Mouse (Mus musculus): Measurements from ENCODE around the gene Dlgap4. TPM values are rescaled to one million over a fixed set of nuclear protein-coding genes. Genes with fewer than 3 reads are reported as not detected.

Gene Dlgap4
- polyA plus RNA-seq, 1 experiment from 2014 or later = 270 TPM

DNA sequence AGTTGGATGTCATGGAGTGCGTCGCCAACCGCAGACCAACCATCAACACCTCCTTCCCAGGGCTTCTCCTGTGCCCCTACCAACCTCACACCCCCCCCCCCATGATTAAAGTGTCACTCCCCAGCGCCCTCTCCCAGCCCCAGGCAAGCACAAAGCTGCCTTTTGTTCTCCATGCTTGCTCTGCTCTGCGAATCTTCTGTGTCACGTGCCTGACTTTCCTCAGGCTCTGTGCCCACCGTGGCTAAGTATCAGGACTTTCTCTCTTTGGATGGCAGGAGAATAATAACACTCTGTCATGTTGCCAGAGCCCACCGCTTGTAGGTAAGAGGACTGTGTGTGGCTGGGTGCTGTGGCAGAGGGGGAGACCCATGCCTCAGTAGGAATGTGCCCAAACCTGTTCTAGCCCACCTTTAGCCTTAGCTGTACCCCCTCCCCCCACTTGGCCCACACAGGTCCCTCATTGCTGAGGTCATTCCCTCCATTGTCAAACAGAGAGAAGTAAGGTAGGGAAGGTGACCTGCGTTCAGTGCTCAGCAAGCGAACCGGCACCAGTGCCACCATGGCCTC, 79.8 kb downstream of the Dlgap4 start:
- 47% methylated on average over 11 of the region's 11 CpGs for WGBS
- H3K27ac ChIP-seq (ENCODE audit: low read length) = no peak overlapping the region
- no peaks in the 10 kb centered on the region for H3K36me3 ChIP-seq (ENCODE audit: control insufficient read depth, insufficient read depth, low read length)
- no peaks in the 10 kb centered on the region for H3K27me3 ChIP-seq (ENCODE audit: control insufficient read depth, insufficient read depth, low read depth, low read length)
- no peak overlapping the region for H3K4me2 ChIP-seq (ENCODE audit: low read length)
- H3K9me3 ChIP-seq (replicated peaks; ENCODE audit: control insufficient read depth, low read length, poor library complexity, severe bottlenecking) = no peaks in the 10 kb centered on the region
- H3K4me3 ChIP-seq (ENCODE audit: low read depth, low read length) = no peak overlapping the region
- H3K4me1 ChIP-seq (ENCODE audit: control insufficient read depth, insufficient read depth, low read length) = peaks cover 9% of the 10 kb centered on the region
- ATAC-seq = peak; percentile 22; the same call in 1 of the 2 replicates
- no peak overlapping the region for H3K9ac ChIP-seq (ENCODE audit: low read depth, low read length)

DNA sequence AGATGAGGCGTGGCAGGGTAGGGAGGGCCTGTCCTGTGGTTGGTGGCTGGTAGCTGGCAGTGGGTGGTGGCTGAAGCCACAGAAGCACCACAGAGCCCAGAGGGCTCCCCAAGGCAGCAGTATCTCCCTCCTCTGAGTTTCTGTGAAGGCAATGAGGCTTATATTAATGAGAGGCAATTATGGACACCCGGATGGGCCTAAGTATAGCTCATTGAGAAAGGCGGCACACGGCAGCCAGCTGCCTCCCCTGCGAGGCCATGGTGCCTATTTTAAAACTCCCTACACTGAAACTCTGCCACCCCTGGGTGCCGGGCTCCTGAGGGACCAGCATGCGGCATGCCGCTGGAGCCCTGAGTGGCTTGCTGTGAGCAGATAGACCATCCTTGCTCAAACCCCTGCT, 83.8 kb downstream of the Dlgap4 start:
- no peak overlapping the region for H3K4me2 ChIP-seq (ENCODE audit: low read length)
- 55% methylated on average over 8 of the region's 8 CpGs for WGBS
- no peak overlapping the region for H3K4me3 ChIP-seq (ENCODE audit: low read depth, low read length)
- H3K36me3 ChIP-seq (ENCODE audit: control insufficient read depth, insufficient read depth, low read length) = peaks cover 5% of the 10 kb centered on the region; the same call in 1 of the 2 replicates
- H3K27me3 ChIP-seq (ENCODE audit: control insufficient read depth, insufficient read depth, low read depth, low read length) = no peaks in the 10 kb centered on the region
- no peaks in the 10 kb centered on the region for H3K9me3 ChIP-seq (replicated peaks; ENCODE audit: control insufficient read depth, low read length, poor library complexity, severe bottlenecking)
- H3K9ac ChIP-seq (ENCODE audit: low read depth, low read length) = no peak overlapping the region
- H3K27ac ChIP-seq (ENCODE audit: low read length) = no peak overlapping the region
- no peak for ATAC-seq
- no peaks in the 10 kb centered on the region; the same call in 1 of the 2 replicates for H3K4me1 ChIP-seq (ENCODE audit: control insufficient read depth, insufficient read depth, low read length)

- H3K27ac ChIP-seq (ENCODE audit: low read length) = no peak overlapping the region
- no peaks in the 10 kb centered on the region; the same call in 1 of the 2 replicates for H3K4me1 ChIP-seq (ENCODE audit: control insufficient read depth, insufficient read depth, low read length)
- no peak overlapping the region for H3K4me2 ChIP-seq (ENCODE audit: low read length)
- H3K27me3 ChIP-seq (ENCODE audit: control insufficient read depth, insufficient read depth, low read depth, low read length) = no peaks in the 10 kb centered on the region
- no peak overlapping the region for H3K9ac ChIP-seq (ENCODE audit: low read depth, low read length)
- no peaks in the 10 kb centered on the region for H3K9me3 ChIP-seq (replicated peaks; ENCODE audit: control insufficient read depth, low read length, poor library complexity, severe bottlenecking)
- no peak for ATAC-seq
- H3K36me3 ChIP-seq (ENCODE audit: control insufficient read depth, insufficient read depth, low read length) = peaks cover 5% of the 10 kb centered on the region; the same call in 1 of the 2 replicates
- WGBS = 78% methylated on average over 9 of the region's 9 CpGs
- H3K4me3 ChIP-seq (ENCODE audit: low read depth, low read length) = no peak overlapping the region
Observed at GRCm38 (mm10) chr2:156698168-156698567, 84.7 kb downstream of the Dlgap4 start.

- Histone ChIP-seq H3K27ac (ENCODE audit: low read length) (no peak overlapping the region), H3K36me3 (ENCODE audit: control insufficient read depth, insufficient read depth, low read length) (peaks cover 14% of the 10 kb centered on the region), H3K9ac (ENCODE audit: low read depth, low read length) (no peak overlapping the region), H3K4me1 (ENCODE audit: control insufficient read depth, insufficient read depth, low read length) (no peaks in the 10 kb centered on the region), H3K4me2 (ENCODE audit: low read length) (no peak overlapping the region), H3K4me3 (ENCODE audit: low read depth, low read length) (no peak overlapping the region), H3K27me3 (ENCODE audit: control insufficient read depth, insufficient read depth, low read depth, low read length) (no peaks in the 10 kb centered on the region), H3K9me3 (replicated peaks; ENCODE audit: control insufficient read depth, low read length, poor library complexity, severe bottlenecking) (no peaks in the 10 kb centered on the region)
- 24% methylated on average over 6 of the region's 6 CpGs for WGBS
- peak; percentile 69 for ATAC-seq
Observed at GRCm38 (mm10) chr2:156705473-156705872, 92.0 kb downstream of the Dlgap4 start.

DNA sequence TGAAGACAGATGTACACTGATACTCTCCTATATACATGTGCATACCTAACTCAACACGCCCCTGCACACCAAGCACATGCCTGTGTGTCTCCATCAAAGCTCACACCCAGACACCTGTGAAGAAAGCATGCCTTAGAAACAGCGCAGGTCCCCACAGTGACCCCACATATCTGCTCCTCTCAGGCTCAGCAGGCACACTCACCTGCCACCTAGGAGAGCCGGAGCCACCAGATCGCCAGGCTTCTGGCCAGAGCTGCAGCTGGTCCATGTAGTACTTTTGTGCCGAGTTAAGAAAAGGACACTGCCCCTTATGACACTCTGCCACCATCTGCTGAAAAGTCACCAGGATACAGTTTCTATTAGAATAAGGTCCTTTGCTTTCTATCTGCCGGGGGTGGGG, 103.2 kb downstream of the Dlgap4 start:
- 0 out of 2 replicates have a peak overlapping the region, but pooled peaks have one; percentile 4 for H3K4me2 ChIP-seq (ENCODE audit: low read length)
- H3K4me1 ChIP-seq (ENCODE audit: control insufficient read depth, insufficient read depth, low read length) = peaks cover 29% of the 10 kb centered on the region
- ATAC-seq = no peak
- 73% methylated on average over 6 of the region's 6 CpGs for WGBS
- no peak overlapping the region; the same call in 1 of the 2 replicates for H3K9ac ChIP-seq (ENCODE audit: low read depth, low read length)
- no peak overlapping the region for H3K4me3 ChIP-seq (ENCODE audit: low read depth, low read length)
- H3K9me3 ChIP-seq (replicated peaks; ENCODE audit: control insufficient read depth, low read length, poor library complexity, severe bottlenecking) = no peaks in the 10 kb centered on the region
- H3K36me3 ChIP-seq (ENCODE audit: control insufficient read depth, insufficient read depth, low read length) = no peaks in the 10 kb centered on the region; the same call in 1 of the 2 replicates
- no peak overlapping the region; the same call in 1 of the 2 replicates for H3K27ac ChIP-seq (ENCODE audit: low read length)
- no peaks in the 10 kb centered on the region for H3K27me3 ChIP-seq (ENCODE audit: control insufficient read depth, insufficient read depth, low read depth, low read length)

GRCm38 (mm10) chr2:156717320-156718281, 104.1 kb downstream of the Dlgap4 start:
- no peaks in the 10 kb centered on the region for H3K9me3 ChIP-seq (replicated peaks; ENCODE audit: control insufficient read depth, low read length, poor library complexity, severe bottlenecking)
- 19% methylated on average over 17 of the region's 17 CpGs for WGBS
- no peaks in the 10 kb centered on the region for H3K27me3 ChIP-seq (ENCODE audit: control insufficient read depth, insufficient read depth, low read depth, low read length)
- H3K4me2 ChIP-seq (ENCODE audit: low read length) = peak overlapping the region; percentile 40
- peak overlapping the region; percentile 35 for H3K9ac ChIP-seq (ENCODE audit: low read depth, low read length)
- peak overlapping the region; percentile 75 for H3K27ac ChIP-seq (ENCODE audit: low read length)
- H3K4me3 ChIP-seq (ENCODE audit: low read depth, low read length) = no peak overlapping the region
- H3K36me3 ChIP-seq (ENCODE audit: control insufficient read depth, insufficient read depth, low read length) = no peaks in the 10 kb centered on the region; the same call in 1 of the 2 replicates
- peaks cover 31% of the 10 kb centered on the region for H3K4me1 ChIP-seq (ENCODE audit: control insufficient read depth, insufficient read depth, low read length)
- peak; percentile 12; the same call in 1 of the 2 replicates for ATAC-seq

DNA sequence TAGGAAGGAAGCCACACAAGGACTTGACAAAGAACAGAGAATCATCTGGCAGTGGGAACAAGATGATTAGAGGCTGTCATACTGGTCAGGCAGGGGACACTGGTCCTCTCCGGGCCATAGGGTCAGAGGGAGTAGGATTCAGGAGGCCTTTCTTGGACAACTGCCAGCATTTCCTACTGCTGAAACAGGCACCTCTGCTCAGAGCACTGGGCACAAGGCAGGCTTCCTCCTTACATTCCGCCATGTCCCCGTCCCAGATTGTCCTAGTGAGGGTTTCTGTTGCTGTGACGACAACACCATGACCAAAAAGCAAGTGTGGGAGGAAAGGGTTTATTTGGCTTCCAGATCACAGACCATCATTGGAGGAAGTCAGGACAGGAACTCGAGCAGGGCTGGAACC, 105.3 kb downstream of the Dlgap4 start:
- H3K27ac ChIP-seq (ENCODE audit: low read length) = peak overlapping the region; percentile 75
- no peaks in the 10 kb centered on the region for H3K27me3 ChIP-seq (ENCODE audit: control insufficient read depth, insufficient read depth, low read depth, low read length)
- no peak overlapping the region for H3K4me2 ChIP-seq (ENCODE audit: low read length)
- no peak overlapping the region for H3K4me3 ChIP-seq (ENCODE audit: low read depth, low read length)
- no peaks in the 10 kb centered on the region; the same call in 1 of the 2 replicates for H3K36me3 ChIP-seq (ENCODE audit: control insufficient read depth, insufficient read depth, low read length)
- H3K9me3 ChIP-seq (replicated peaks; ENCODE audit: control insufficient read depth, low read length, poor library complexity, severe bottlenecking) = no peaks in the 10 kb centered on the region
- no peak overlapping the region for H3K9ac ChIP-seq (ENCODE audit: low read depth, low read length)
- no peak for ATAC-seq
- 66% methylated on average over 5 of the region's 5 CpGs for WGBS
- H3K4me1 ChIP-seq (ENCODE audit: control insufficient read depth, insufficient read depth, low read length) = peaks cover 40% of the 10 kb centered on the region

- Histone ChIP-seq H3K4me1 (ENCODE audit: control insufficient read depth, insufficient read depth, low read length) (peaks cover 50% of the 10 kb centered on the region), H3K9me3 (replicated peaks; ENCODE audit: control insufficient read depth, low read length, poor library complexity, severe bottlenecking) (no peaks in the 10 kb centered on the region), H3K27ac (ENCODE audit: low read length) (peak overlapping the region; percentile 96), H3K4me2 (ENCODE audit: low read length) (peak overlapping the region; percentile 61), H3K4me3 (ENCODE audit: low read depth, low read length) (peak overlapping the region; percentile 98), H3K9ac (ENCODE audit: low read depth, low read length) (peak overlapping the region; percentile 88), H3K36me3 (ENCODE audit: control insufficient read depth, insufficient read depth, low read length) (no peaks in the 10 kb centered on the region; the same call in 1 of the 2 replicates), H3K27me3 (ENCODE audit: control insufficient read depth, insufficient read depth, low read depth, low read length) (no peaks in the 10 kb centered on the region)
- ATAC-seq = no peak
- 86% methylated on average over 8 of the region's 8 CpGs for WGBS
Observed at GRCm38 (mm10) chr2:156719549-156720312, 106.2 kb downstream of the Dlgap4 start.

Data from midbrain, embryonic 16.5 days (tissue).